Mouse (Mus musculus) urinary bladder, adult 2 months (tissue): Measurements from ENCODE around the gene Chit1. TPM values are rescaled to one million over a fixed set of nuclear protein-coding genes. Genes with fewer than 3 reads are reported as not detected.

Experiments used
- DNase-seq: peaks from one replicate; pipeline ENCODE4 v3.0.0; 2022; ENCODE audit warnings: low spot score
- polyA plus RNA-seq: library from polyadenylated mRNA; depleted of rRNA; stranded (reverse); fragments of >200 nt; gene quantifications from 2 replicates; pipeline ENCODE4 v1.2.3, GENCODE M21; 2012

Chit1 gene
- polyA plus RNA-seq, 1 experiment: not detected

DNA sequence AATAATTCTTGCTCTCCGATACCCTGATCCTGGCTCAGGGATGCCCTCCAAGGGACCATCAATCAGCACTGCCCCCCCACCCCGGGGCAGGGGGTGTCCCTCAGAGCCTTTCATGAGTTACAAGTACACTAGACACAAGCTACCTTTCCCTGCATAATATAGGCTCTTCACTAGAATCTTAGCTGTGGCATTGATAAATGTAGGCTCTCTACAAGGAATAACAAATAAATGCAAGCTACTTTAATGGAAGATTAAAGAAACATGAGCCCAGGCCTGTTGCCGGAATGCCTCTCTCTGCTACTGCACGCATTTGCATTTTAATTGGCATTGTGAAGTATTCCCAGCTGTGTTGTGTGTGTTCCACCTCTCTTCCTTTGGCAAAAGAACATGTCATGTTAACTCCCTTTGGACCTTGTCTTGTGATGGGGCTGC lies 31.3 kb downstream of the Chit1 start:
- no peak for DNase-seq

- no peak for DNase-seq
Measured at GRCm38 (mm10) chr1:134146066-134146465, 35.0 kb downstream of the Chit1 start.

- DNase-seq: no peak
Measured at GRCm38 (mm10) chr1:134150076-134150475, 39.0 kb downstream of the Chit1 start.

GRCm38 (mm10) chr1:134150745-134151144 lies 39.7 kb downstream of the Chit1 start:
- DNase-seq: no peak

- DNase-seq: peak; percentile 30
Measured at GRCm38 (mm10) chr1:134151655-134152412, 40.8 kb downstream of the Chit1 start.

- DNase-seq: no peak
Measured at GRCm38 (mm10) chr1:134152626-134153590, 41.9 kb downstream of the Chit1 start.

DNA sequence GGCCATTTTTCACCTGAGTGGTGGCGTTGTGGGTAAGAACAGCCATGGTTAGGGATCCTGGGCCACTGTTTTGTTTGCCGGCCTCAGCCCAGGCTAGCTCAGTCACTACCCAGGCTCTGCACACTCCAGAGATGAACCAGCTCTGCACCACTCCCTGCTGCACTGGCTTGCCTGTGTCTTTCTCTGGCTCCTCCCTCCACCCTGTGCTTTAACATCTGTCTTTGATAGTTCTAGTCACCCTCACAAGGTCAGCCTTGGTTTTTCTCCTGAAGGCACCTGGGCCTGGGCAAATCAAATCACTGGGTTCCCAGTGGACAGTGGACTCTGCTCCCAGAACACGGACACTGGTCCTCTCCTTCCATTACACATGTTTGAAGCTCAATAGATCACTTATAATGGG lies 43.1 kb downstream of the Chit1 start:
- no peak for DNase-seq

DNA sequence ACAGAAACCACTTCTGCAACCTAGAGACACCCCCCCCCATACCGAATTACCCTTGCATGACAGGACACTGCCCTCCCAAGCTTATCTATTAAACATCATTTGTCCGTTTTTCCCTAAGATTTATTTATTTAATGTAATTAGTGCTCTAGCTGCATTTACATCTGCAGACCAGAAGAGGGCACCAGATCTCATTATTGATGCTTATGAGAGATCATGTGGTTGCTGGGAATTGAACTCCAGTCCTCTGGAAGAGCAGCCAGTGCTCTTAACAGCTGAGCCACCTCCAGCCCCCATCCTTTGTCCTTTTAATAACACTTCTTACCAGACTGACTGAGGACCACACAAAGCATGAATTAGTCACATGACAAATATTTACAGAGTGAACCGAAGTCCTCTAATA lies 43.6 kb downstream of the Chit1 start:
- DNase-seq: no peak

- DNase-seq: no peak
Measured at GRCm38 (mm10) chr1:134160404-134160803, 49.4 kb downstream of the Chit1 start.

DNA sequence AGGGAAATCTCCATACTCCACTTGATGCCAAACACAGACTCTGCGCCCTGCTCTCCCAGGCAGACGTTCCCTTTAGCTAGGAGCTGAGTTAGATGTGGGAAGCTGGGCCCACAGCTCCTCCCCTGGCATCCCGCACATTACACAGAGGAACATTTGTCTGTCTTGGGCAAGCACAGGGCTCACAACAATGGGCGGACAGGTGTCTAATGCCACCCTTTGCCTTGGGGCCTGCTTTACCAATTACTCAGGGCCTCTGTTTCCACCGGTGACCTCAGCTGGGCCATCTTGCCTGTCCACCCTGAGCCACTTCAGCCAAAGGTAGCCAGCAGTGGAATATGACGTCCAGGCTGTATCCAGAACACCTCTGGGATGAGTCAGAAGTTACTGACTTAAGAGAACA lies 50.4 kb downstream of the Chit1 start:
- no peak for DNase-seq

DNA sequence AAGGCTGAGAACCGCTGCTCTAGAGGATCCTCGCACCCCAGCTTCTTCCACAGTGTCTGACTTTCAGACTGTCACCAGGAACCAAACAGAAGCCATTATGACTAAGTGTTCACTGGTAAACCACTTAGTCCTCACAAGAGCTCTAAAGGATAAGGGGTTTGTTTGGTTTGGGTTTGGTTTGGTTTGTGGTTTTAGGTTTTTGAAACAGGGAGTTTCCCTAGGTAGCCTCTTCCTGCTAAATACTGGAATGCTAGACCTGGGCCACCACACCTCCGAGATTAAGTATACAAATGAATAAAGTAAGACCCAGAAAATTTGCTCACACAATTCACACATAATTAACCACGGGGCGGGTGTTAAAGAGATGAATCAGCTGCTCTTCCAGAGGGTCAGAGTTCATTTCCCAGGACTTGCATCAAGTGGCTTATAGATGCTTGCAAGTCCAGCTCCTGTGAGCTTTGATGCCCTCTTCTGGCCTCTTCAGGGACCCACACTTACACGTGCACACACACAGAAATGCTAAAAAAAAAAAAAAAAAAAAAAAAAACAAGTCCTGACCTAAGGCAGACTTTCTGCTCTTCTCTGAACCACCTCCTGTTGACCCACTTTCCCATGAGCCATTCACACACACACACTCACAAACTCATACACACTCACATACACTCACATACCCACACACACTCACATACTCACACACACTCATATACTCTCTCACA lies 51.6 kb downstream of the Chit1 start:
- no peak for DNase-seq

- no peak for DNase-seq
Measured at GRCm38 (mm10) chr1:134163476-134163875, 52.4 kb downstream of the Chit1 start.

GRCm38 (mm10) chr1:134164454-134164853 lies 53.4 kb downstream of the Chit1 start:
- no peak for DNase-seq

GRCm38 (mm10) chr1:134166547-134166946 lies 55.5 kb downstream of the Chit1 start:
- DNase-seq: no peak

GRCm38 (mm10) chr1:134167416-134168305 lies 56.6 kb downstream of the Chit1 start:
- no peak for DNase-seq

DNA sequence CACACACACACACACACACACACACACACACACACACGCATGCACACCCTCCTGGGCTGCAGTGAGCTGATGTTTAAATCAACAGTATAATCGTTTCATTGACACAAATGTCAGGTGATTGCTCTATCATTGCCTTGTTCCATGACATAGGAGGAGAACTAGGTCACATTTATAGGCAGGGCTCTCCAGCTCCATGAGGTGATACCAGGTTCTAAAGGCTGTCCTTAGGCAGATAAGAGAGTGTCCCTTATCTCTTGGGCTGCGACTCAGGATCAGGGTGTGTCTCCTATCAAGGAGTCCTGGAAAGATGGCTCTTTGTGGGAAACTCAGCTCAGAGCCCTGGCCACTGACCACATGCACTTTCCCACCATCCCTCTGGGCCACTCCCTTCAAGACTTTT lies 57.5 kb downstream of the Chit1 start:
- no peak for DNase-seq

- DNase-seq: no peak
Measured at GRCm38 (mm10) chr1:134168985-134169697, 58.1 kb downstream of the Chit1 start.

DNA sequence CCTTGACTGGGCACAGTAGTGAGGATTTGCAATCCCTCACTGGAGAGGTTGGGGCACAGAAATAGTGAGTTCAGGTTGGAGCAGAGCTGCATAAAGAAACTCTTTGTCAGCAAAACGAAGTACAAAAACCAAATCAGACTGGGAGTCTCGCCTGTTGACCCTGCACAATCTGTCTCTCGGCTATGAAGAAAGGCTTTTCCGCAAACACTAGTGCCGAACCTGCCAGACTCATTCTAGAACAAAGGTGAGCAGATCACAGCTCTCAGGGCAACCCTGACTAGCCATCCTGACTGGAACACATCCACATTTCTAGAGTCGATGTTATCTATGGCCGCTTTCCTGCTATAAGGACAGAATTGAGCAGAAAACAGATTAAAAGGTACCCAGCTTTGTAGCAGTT lies 62.0 kb downstream of the Chit1 start:
- DNase-seq: no peak

DNA sequence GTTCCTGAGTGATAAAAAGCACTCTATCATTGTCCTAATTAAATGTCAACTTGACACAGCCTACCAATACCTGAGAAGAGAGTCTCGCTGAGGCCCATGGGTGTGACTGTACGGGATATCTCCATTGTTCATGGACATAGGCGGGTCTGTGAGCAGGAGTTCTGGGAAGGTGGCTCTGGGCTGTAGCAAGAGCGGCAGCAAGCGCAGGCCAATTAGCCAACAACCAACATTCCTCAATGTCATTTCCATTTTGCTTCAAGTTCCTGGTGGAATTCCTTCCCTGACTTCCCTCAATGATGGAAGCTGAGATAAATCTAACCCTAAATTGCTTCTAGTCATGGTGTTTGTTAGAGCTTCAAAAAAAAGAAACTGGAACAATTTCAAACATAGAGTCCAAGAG lies 66.9 kb downstream of the Chit1 start:
- no peak for DNase-seq

DNA sequence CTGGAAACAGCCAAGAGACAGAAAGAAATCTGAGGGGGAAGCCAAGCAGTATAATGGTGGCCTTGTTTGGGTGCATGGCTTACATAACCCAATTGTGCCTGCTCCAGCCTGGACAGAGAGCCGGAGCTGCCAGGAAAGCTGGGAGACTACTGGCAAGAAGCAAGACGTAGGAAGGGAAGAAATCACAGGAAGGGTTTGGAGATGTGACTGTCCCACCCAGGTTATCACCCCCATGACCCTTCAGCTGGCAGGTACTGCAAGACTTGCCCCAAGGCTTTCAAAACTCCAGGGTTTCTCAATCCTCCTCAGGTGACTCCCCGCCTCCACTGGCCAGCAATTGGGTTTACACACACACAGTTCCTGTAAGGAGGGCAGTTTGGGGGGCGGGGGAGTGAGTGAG lies 71.0 kb downstream of the Chit1 start, which contains the start of gene Chil1:
Gene Chil1, plus strand, starts transcription at position 152 of the 400 bp plus-strand sequence.
- DNase-seq: no peak
